Mouse (Mus musculus) embryonic facial prominence, embryonic 13.5 days (tissue): ENCODE data around the gene Mrpl39. TPM values are rescaled to one million over a fixed set of nuclear protein-coding genes. Genes with fewer than 3 reads are reported as not detected.

Experiments
- ATAC-seq: fragments of 200-750 bp; cut with Nextera tagmentation; 2 replicates; pipeline ENCODE4 v1.8.0; 2017; ENCODE audit warnings: low read depth; ENCODE audit not compliant: insufficient number of reproducible peaks, insufficient read depth, low FRiP score, low TSS enrichment
- H3K27ac ChIP-seq: fragments of 300-500 bp; sonication (generic); 2 replicates; pipeline ENCODE4 v1.5.1; 2015; ENCODE audit warnings: moderate library complexity, mild to moderate bottlenecking, inconsistent platforms
- H3K27me3 ChIP-seq: fragments of 300-500 bp; sonication (generic); 2 replicates; pipeline ENCODE4 v1.6.1; 2015; ENCODE audit warnings: mild to moderate bottlenecking, inconsistent platforms
- H3K36me3 ChIP-seq: fragments of 300-500 bp; sonication (generic); 2 replicates; pipeline ENCODE4 v1.6.1; 2015; ENCODE audit warnings: mild to moderate bottlenecking, inconsistent platforms
- H3K4me1 ChIP-seq: fragments of 300-500 bp; sonication (generic); 2 replicates; pipeline ENCODE4 v1.6.1; 2015; ENCODE audit warnings: inconsistent platforms
- H3K4me2 ChIP-seq: fragments of 300-500 bp; sonication (generic); 2 replicates; pipeline ENCODE4 v1.6.1; 2015; ENCODE audit warnings: moderate library complexity, mild to moderate bottlenecking, inconsistent platforms
- H3K4me3 ChIP-seq: fragments of 300-500 bp; sonication (generic); 2 replicates; pipeline ENCODE4 v1.5.1; 2015; ENCODE audit warnings: mild to moderate bottlenecking, inconsistent platforms
- H3K9ac ChIP-seq: fragments of 300-500 bp; sonication (generic); 2 replicates; pipeline ENCODE4 v1.6.1; 2015; ENCODE audit warnings: mild to moderate bottlenecking, inconsistent platforms
- H3K9me3 ChIP-seq: fragments of 300-500 bp; sonication (generic); 2 replicates; pipeline ENCODE4 v1.6.1; 2016; ENCODE audit warnings: inconsistent platforms
- WGBS: fragments of 180-500 bp; shearing (Covaris S2); methylation state at CpG from one replicate; pipeline ENCODE4 v1.1.7; 2015; ENCODE audit warnings: mixed read lengths; 5-methylcytosine and 5-hydroxymethylcytosine counted together
- polyA plus RNA-seq: library from polyadenylated mRNA; unstranded; fragments of >200 nt; fragmentation: Nextera tagmentation; extraction: Ambion mirVana; gene quantifications from 2 replicates; pipeline ENCODE4 v1.2.1, GENCODE M21; 2015

Gene Mrpl39
- polyA plus RNA-seq, 1 experiment from 2014 or later = 46.0 TPM

DNA sequence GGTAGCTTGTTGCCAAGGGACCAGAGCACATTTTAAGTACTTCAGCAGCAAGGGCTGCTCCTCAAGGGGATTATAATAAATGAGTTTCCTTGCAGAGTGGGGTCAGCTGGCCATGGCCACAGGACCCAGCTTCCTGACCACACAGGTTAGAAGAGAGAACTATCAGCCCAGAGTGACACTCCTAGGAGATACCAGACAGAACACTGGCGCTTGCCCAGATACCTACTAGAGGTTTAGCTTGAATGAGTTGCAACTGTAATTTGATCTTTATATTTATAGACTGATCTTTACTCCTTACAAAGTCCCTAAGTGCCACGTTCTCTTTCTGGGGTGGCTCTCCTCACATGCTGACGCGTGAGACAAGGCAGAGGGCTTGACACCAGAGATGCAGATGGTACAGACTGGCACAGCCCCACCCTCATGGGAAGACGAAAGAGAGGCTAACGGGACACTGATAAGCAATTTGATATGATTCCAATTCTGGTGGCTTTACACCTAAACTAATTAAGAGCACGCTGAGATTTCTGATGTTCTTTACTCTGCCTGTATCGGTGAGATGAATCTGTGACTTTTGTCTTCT is 30.8 kb downstream of the Mrpl39 start:
- Histone ChIP-seq H3K4me3 (no peak overlapping the region), H3K36me3 (no peaks in the 10 kb centered on the region), H3K27me3 (peaks cover 17% of the 10 kb centered on the region), H3K27ac (no peak overlapping the region), H3K4me2 (no peak overlapping the region), H3K9me3 (no peaks in the 10 kb centered on the region), H3K9ac (no peak overlapping the region), H3K4me1 (no peaks in the 10 kb centered on the region)
- no peak for ATAC-seq
- WGBS = 68% methylated on average over 8 of the region's 8 CpGs

DNA sequence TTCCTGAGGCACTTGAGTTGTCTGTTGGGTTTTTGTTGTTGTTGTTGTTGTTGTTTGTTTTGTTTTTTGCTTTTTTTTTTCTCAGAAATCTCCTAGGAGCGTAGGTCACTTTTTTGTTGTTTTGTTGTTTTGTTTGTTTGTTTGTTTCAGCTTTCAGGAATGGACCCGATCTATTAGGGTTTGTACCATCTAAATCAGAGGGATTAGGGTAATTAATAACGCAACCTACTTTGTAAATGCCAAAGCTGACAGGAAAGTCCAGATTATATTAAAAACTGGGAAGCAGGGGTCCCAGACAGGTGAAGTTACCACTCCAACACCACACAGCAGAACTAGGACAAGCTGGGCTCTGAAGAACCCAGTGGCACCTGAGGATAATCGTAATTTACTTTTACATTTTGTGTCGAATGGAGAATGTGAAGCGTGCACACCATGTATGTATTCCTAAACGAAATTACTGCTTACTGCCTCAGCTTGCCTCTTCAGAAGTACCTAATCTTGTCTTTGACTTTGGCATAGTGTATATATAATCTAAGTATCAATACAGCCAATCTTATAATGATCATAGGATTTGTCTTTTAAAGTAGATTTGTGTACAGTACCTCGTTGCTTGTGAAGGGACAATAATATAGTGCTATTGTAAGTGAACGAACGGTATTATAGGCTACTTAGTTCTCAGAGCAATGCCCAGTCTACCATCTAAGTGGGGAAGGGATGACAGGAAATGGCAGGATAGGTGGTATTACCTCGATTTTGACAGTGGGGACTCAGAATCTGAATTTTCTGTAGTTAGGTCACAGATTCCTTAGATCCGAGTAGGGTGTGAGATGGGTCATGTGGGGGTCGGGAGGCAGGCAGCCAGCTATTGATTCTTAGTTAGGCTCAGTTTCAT is 31.5 kb downstream of the Mrpl39 start:
- 66% methylated on average over 13 of the region's 13 CpGs for WGBS
- no peaks in the 10 kb centered on the region for H3K4me1 ChIP-seq
- H3K4me2 ChIP-seq = peak overlapping the region; percentile 97
- H3K27me3 ChIP-seq = peaks cover 17% of the 10 kb centered on the region
- H3K4me3 ChIP-seq = peak overlapping the region; percentile 69
- H3K9me3 ChIP-seq = no peaks in the 10 kb centered on the region
- H3K27ac ChIP-seq = no peak overlapping the region
- no peaks in the 10 kb centered on the region for H3K36me3 ChIP-seq
- no peak for ATAC-seq
- peak overlapping the region; percentile 73; the same call in 1 of the 2 replicates for H3K9ac ChIP-seq

- Histone ChIP-seq H3K9me3 (no peaks in the 10 kb centered on the region), H3K36me3 (no peaks in the 10 kb centered on the region), H3K9ac (peak overlapping the region; percentile 73), H3K27ac (no peak overlapping the region), H3K4me1 (no peaks in the 10 kb centered on the region), H3K4me3 (peak overlapping the region; percentile 69), H3K27me3 (peaks cover 17% of the 10 kb centered on the region), H3K4me2 (peak overlapping the region; percentile 97)
- peak; percentile 70; the same call in 1 of the 2 replicates for ATAC-seq
- under 1% methylated on average over 55 of the region's 55 CpGs for WGBS
These were observed 32.3 kb downstream of the Mrpl39 start for GRCm38 (mm10) chr16:84703129-84703768.

DNA sequence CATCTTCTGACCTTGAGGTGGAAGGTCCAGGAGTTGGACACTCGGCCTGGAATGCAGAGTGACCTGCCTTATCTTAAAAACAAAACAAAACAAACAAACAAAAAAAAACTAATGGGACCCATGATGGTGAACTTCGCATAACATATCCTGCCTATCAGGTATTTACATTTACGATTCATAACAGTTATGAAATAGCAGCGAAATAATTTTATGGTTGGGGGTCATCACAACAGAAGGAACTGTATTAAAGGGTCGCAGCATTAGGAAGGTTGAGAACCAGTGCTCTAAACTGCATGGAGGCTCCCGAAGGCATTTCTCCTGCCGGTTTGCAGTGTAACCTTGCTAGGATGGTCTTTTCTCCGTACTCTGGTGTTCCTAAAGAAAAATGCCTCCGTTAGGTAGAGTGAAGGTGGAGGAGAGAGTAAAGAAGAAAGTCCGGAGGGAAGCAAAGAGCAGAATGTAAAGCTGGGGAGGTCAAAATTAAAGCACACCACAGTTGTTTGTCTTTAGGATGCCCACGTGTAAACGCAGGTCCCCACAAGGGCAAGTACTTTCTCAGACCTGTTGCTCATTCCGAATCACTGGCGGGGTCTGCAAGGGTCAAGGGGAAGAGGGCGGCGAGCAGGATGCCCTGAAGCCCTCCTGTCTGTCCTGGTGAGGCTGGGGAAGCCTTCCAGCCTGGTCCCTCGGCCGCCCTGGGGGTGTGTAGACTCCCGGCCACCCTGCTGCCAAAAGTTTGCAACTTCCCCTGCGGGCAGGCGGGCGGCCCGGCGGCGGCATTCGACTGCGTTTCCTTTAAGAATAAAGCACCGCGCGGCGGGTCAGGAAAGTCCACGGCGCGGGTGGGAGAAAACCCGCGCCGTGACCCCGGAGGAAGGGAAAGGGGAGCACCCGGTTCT is 33.1 kb downstream of the Mrpl39 start:
- Histone ChIP-seq H3K4me3 (peak overlapping the region; percentile 69), H3K9me3 (no peaks in the 10 kb centered on the region), H3K27ac (no peak overlapping the region), H3K9ac (peak overlapping the region; percentile 73), H3K36me3 (no peaks in the 10 kb centered on the region), H3K4me1 (no peaks in the 10 kb centered on the region), H3K4me2 (peak overlapping the region; percentile 97), H3K27me3 (peaks cover 17% of the 10 kb centered on the region)
- ATAC-seq = no peak
- 12% methylated on average over 39 of the region's 39 CpGs for WGBS

DNA sequence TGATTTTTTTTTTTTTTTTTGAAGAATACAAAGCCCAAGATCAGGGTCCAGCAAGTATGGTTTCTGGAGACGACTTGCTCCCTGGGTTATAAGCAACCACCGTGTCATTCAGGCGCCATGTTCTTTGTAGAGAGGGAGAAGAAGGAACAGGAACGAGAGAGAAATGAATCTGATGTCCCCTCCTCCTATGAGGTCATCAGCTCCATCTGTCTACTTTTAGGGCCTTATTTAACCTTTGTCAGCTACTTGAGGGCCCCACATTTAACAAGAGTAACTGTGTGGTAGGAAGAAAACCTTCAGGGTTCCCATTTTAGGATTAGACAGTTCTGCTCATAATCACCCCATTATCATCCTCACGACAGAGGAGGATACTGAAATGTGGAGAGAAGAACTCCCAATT is 34.5 kb downstream of the Mrpl39 start:
- no peak overlapping the region for H3K9ac ChIP-seq
- 82% methylated on average over 5 of the region's 5 CpGs for whole genome bisulfite sequencing
- H3K36me3 ChIP-seq = no peaks in the 10 kb centered on the region
- H3K27me3 ChIP-seq = peaks cover 17% of the 10 kb centered on the region
- no peak overlapping the region for H3K4me3 ChIP-seq
- no peak for ATAC-seq
- no peaks in the 10 kb centered on the region for H3K4me1 ChIP-seq
- H3K4me2 ChIP-seq = no peak overlapping the region
- no peaks in the 10 kb centered on the region for H3K9me3 ChIP-seq
- H3K27ac ChIP-seq = no peak overlapping the region

DNA sequence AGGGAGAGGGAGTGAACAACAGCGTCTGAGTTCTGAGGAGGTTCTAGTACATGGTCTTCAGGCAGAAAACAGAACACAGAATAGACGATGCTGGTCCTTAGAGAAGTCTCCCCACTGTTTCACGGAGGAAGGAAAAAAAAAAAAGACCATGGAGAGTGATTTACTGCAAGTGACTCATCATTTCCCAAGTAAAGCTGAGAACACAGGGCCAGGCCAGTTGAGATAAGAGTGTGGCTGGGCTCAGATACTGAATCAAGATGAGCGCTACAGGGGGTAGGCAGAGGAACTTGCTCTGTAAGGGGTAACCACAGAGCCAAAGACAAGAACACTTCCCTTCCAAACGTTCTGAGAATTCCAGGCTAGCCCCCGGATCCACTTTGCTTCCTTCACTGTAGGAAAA is 36.8 kb downstream of the Mrpl39 start:
- Histone ChIP-seq H3K27ac (no peak overlapping the region), H3K4me3 (no peak overlapping the region), H3K36me3 (no peaks in the 10 kb centered on the region), H3K9me3 (no peaks in the 10 kb centered on the region), H3K27me3 (peaks cover 6% of the 10 kb centered on the region; the same call in 1 of the 2 replicates), H3K9ac (no peak overlapping the region), H3K4me2 (no peak overlapping the region), H3K4me1 (no peaks in the 10 kb centered on the region)
- 72% methylated on average over 6 of the region's 6 CpGs for WGBS
- ATAC-seq = no peak

GRCm38 (mm10) chr16:84696178-84696577 is 39.4 kb downstream of the Mrpl39 start:
- H3K9me3 ChIP-seq = no peaks in the 10 kb centered on the region
- H3K27ac ChIP-seq = no peak overlapping the region
- H3K36me3 ChIP-seq = no peaks in the 10 kb centered on the region
- no peak overlapping the region for H3K4me2 ChIP-seq
- peak; percentile 43; the same call in 1 of the 2 replicates for ATAC-seq
- no peak overlapping the region for H3K4me3 ChIP-seq
- H3K27me3 ChIP-seq = no peaks in the 10 kb centered on the region
- H3K9ac ChIP-seq = no peak overlapping the region
- 83% methylated on average over 11 of the region's 11 CpGs for WGBS
- no peaks in the 10 kb centered on the region for H3K4me1 ChIP-seq

- 59% methylated on average over 4 of the region's 4 CpGs for WGBS
- Histone ChIP-seq H3K9me3 (no peaks in the 10 kb centered on the region), H3K27me3 (no peaks in the 10 kb centered on the region), H3K4me2 (no peak overlapping the region), H3K4me3 (no peak overlapping the region), H3K9ac (no peak overlapping the region), H3K36me3 (no peaks in the 10 kb centered on the region), H3K4me1 (no peaks in the 10 kb centered on the region), H3K27ac (no peak overlapping the region)
- no peak for ATAC-seq
These were observed 53.6 kb downstream of the Mrpl39 start for GRCm38 (mm10) chr16:84681991-84682390.

- Histone ChIP-seq H3K36me3 (no peaks in the 10 kb centered on the region), H3K27ac (no peak overlapping the region), H3K27me3 (no peaks in the 10 kb centered on the region), H3K4me1 (no peaks in the 10 kb centered on the region), H3K9ac (no peak overlapping the region), H3K9me3 (no peaks in the 10 kb centered on the region), H3K4me3 (no peak overlapping the region), H3K4me2 (no peak overlapping the region)
- WGBS = 76% methylated on average over 5 of the region's 5 CpGs
- ATAC-seq = no peak
These were observed 54.8 kb downstream of the Mrpl39 start for GRCm38 (mm10) chr16:84680760-84681159.

DNA sequence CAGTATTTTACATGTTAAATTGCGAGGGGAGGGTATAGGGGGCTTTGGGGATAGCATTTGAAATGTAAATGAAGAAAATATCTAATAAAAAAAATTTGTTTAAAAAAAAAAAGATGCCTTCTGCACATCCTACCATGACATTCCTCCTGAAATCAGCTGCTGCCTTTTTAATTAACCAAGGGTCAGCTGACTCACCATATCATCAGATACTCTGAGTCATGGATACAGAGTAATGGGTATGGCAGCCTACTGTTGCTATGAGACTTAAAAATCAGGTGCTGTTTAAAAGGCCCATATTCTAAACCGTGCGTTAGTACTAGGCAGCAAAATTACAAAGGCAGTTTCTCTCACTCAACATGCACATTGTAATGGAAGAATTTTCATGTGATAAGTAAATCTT is 58.2 kb downstream of the Mrpl39 start:
- Histone ChIP-seq H3K36me3 (no peaks in the 10 kb centered on the region), H3K4me1 (no peaks in the 10 kb centered on the region), H3K4me2 (no peak overlapping the region), H3K27ac (no peak overlapping the region), H3K9ac (no peak overlapping the region), H3K27me3 (no peaks in the 10 kb centered on the region), H3K9me3 (0 out of 2 replicates have a peak, but pooled peaks cover 3% of the 10 kb centered on the region), H3K4me3 (no peak overlapping the region)
- 86% methylated on average over 3 of the region's 3 CpGs for WGBS
- no peak for ATAC-seq
